Mouse (Mus musculus) midbrain, embryonic 11.5 days (tissue): ENCODE data around the gene Sox6. TPM values are rescaled to one million over a fixed set of nuclear protein-coding genes. Genes with fewer than 3 reads are reported as not detected.

Source experiments
- ATAC-seq: fragments of 200-750 bp; cut with Nextera tagmentation; 2 replicates; pipeline ENCODE4 v1.8.0; 2017; ENCODE audit warnings: moderate TSS enrichment, moderate library complexity; ENCODE audit not compliant: low FRiP score
- DNase-seq: peaks from one replicate; pipeline ENCODE4 v3.0.0; 2015; ENCODE audit warnings: low spot score; ENCODE audit errors: missing footprints
- H3K27ac ChIP-seq: fragments of 300-500 bp; sonication (generic); 2 replicates; pipeline ENCODE4 v1.5.1; 2014; ENCODE audit warnings: low read depth, low read length
- H3K27me3 ChIP-seq: fragments of 300-500 bp; sonication (generic); 2 replicates; pipeline ENCODE4 v1.6.1; 2014; ENCODE audit warnings: mild to moderate bottlenecking, low read length, moderate library complexity, mixed read lengths; ENCODE audit not compliant: control insufficient read depth, insufficient read depth
- H3K36me3 ChIP-seq: fragments of 300-500 bp; sonication (generic); 2 replicates; pipeline ENCODE4 v1.6.1; 2014; ENCODE audit warnings: mild to moderate bottlenecking, low read length, moderate library complexity, mixed read lengths; ENCODE audit not compliant: control insufficient read depth, insufficient read depth
- H3K4me1 ChIP-seq: fragments of 300-500 bp; sonication (generic); 2 replicates; pipeline ENCODE4 v1.6.1; 2014; ENCODE audit warnings: low read length; ENCODE audit not compliant: control insufficient read depth, insufficient read depth
- H3K4me2 ChIP-seq: fragments of 300-500 bp; sonication (generic); 2 replicates; pipeline ENCODE4 v1.6.1; 2014; ENCODE audit warnings: mild to moderate bottlenecking, moderate library complexity
- H3K4me3 ChIP-seq: fragments of 300-500 bp; sonication (generic); 2 replicates; pipeline ENCODE4 v1.5.1; 2014; ENCODE audit warnings: low read depth, low read length
- H3K9ac ChIP-seq: fragments of 300-500 bp; sonication (generic); 2 replicates; pipeline ENCODE4 v1.6.1; 2014; ENCODE audit warnings: low read length
- H3K9me3 ChIP-seq: fragments of 300-500 bp; sonication (generic); 2 replicates; pipeline ENCODE4 v1.6.1; 2016; ENCODE audit warnings: low read length; ENCODE audit not compliant: control insufficient read depth
- WGBS: fragments of 180-500 bp; shearing (Covaris S2); extraction: QIAGEN DNeasy Blood & Tissue Kit; methylation state at CpG from one replicate; pipeline ENCODE4 v1.1.7; 2014; 5-methylcytosine and 5-hydroxymethylcytosine counted together
- polyA plus RNA-seq: library from polyadenylated mRNA; unstranded; fragments of >200 nt; fragmentation: Nextera tagmentation; extraction: Ambion mirVana; gene quantifications from 2 replicates; pipeline ENCODE4 v1.2.1, GENCODE M21; 2014

The Sox6 gene
- polyA plus RNA-seq, 1 experiment from 2014 or later: 42.7 TPM

GRCm38 (mm10) chr7:115864411-115864810, 174.2 kb downstream of the Sox6 start:
- WGBS: 23% methylated on average over 2 of the region's 2 CpGs

GRCm38 (mm10) chr7:115859691-115860401, 178.8 kb downstream of the Sox6 start:
- H3K27ac ChIP-seq: no peak overlapping the region
- H3K9me3 ChIP-seq: no peaks in the 10 kb centered on the region
- H3K4me2 ChIP-seq: no peak overlapping the region
- ATAC-seq (no peak), DNase-seq (peak; percentile 45)
- no peak overlapping the region for H3K4me3 ChIP-seq
- H3K4me1 ChIP-seq: no peaks in the 10 kb centered on the region; the same call in 1 of the 2 replicates
- no peaks in the 10 kb centered on the region for H3K36me3 ChIP-seq
- H3K27me3 ChIP-seq: no peaks in the 10 kb centered on the region
- H3K9ac ChIP-seq: no peak overlapping the region
- WGBS: 84% methylated on average over 9 of the region's 9 CpGs

More at GRCm38 (mm10) chr7:115864411-115864810, 174.2 kb downstream of the Sox6 start:
- no peak overlapping the region for H3K9ac ChIP-seq
- peaks cover 34% of the 10 kb centered on the region for H3K4me1 ChIP-seq
- H3K4me2 ChIP-seq: no peak overlapping the region
- H3K36me3 ChIP-seq: no peaks in the 10 kb centered on the region
- no peak for ATAC-seq
- H3K9me3 ChIP-seq: no peaks in the 10 kb centered on the region
- no peak overlapping the region for H3K4me3 ChIP-seq
- H3K27me3 ChIP-seq: no peaks in the 10 kb centered on the region
- no peak overlapping the region for H3K27ac ChIP-seq
- no peak for DNase-seq

GRCm38 (mm10) chr7:115851131-115851530, 187.5 kb downstream of the Sox6 start:
- H3K9me3 ChIP-seq: no peaks in the 10 kb centered on the region
- no peaks in the 10 kb centered on the region for H3K4me1 ChIP-seq
- H3K4me2 ChIP-seq: no peak overlapping the region
- ATAC-seq (no peak), DNase-seq (no peak)
- H3K27me3 ChIP-seq: no peaks in the 10 kb centered on the region
- no peak overlapping the region for H3K27ac ChIP-seq
- WGBS: 90% methylated on average over 4 of the region's 4 CpGs
- H3K4me3 ChIP-seq: no peak overlapping the region
- H3K36me3 ChIP-seq: no peaks in the 10 kb centered on the region
- no peak overlapping the region for H3K9ac ChIP-seq

- no peaks in the 10 kb centered on the region for H3K9me3 ChIP-seq
- H3K4me2 ChIP-seq: no peak overlapping the region
- H3K9ac ChIP-seq: no peak overlapping the region
- H3K36me3 ChIP-seq: no peaks in the 10 kb centered on the region
- H3K4me1 ChIP-seq: no peaks in the 10 kb centered on the region
- no peak overlapping the region for H3K27ac ChIP-seq
- no peaks in the 10 kb centered on the region for H3K27me3 ChIP-seq
- ATAC-seq (no peak), DNase-seq (no peak)
- WGBS: 87% methylated on average over 4 of the region's 4 CpGs
- H3K4me3 ChIP-seq: no peak overlapping the region
These were observed 192.7 kb downstream of the Sox6 start for GRCm38 (mm10) chr7:115845791-115846366.

- Histone ChIP-seq H3K36me3 (no peaks in the 10 kb centered on the region), H3K9me3 (no peaks in the 10 kb centered on the region), H3K9ac (no peak overlapping the region), H3K4me2 (no peak overlapping the region), H3K27me3 (no peaks in the 10 kb centered on the region), H3K4me3 (no peak overlapping the region), H3K27ac (no peak overlapping the region), H3K4me1 (no peaks in the 10 kb centered on the region)
- no peak for DNase-seq
- WGBS: 85% methylated on average over 3 of the region's 3 CpGs
- ATAC-seq: no peak
These were observed 193.7 kb downstream of the Sox6 start for GRCm38 (mm10) chr7:115844910-115845309.

- ATAC-seq (no peak), DNase-seq (no peak)
- Histone ChIP-seq H3K36me3 (no peaks in the 10 kb centered on the region), H3K4me1 (no peaks in the 10 kb centered on the region), H3K4me2 (no peak overlapping the region), H3K27ac (no peak overlapping the region), H3K4me3 (no peak overlapping the region), H3K27me3 (no peaks in the 10 kb centered on the region), H3K9me3 (no peaks in the 10 kb centered on the region), H3K9ac (no peak overlapping the region)
- 94% methylated on average over 6 of the region's 6 CpGs for WGBS
These were observed 194.2 kb downstream of the Sox6 start for GRCm38 (mm10) chr7:115844431-115844830.

GRCm38 (mm10) chr7:115842251-115842650, 196.3 kb downstream of the Sox6 start:
- no peaks in the 10 kb centered on the region for H3K36me3 ChIP-seq
- no peaks in the 10 kb centered on the region for H3K27me3 ChIP-seq
- no peak overlapping the region for H3K27ac ChIP-seq
- H3K9ac ChIP-seq: no peak overlapping the region
- no peaks in the 10 kb centered on the region for H3K9me3 ChIP-seq
- no peak overlapping the region for H3K4me2 ChIP-seq
- no peaks in the 10 kb centered on the region for H3K4me1 ChIP-seq
- DNase-seq (no peak), ATAC-seq (no peak)
- no peak overlapping the region for H3K4me3 ChIP-seq

- no peaks in the 10 kb centered on the region for H3K9me3 ChIP-seq
- H3K4me3 ChIP-seq: no peak overlapping the region
- no peak for ATAC-seq
- no peaks in the 10 kb centered on the region for H3K27me3 ChIP-seq
- no peaks in the 10 kb centered on the region for H3K36me3 ChIP-seq
- H3K4me2 ChIP-seq: no peak overlapping the region
- H3K4me1 ChIP-seq: no peaks in the 10 kb centered on the region
- no peak overlapping the region for H3K27ac ChIP-seq
- H3K9ac ChIP-seq: no peak overlapping the region
- 75% methylated on average over 3 of the region's 3 CpGs for WGBS
- DNase-seq: no peak
These were observed 198.0 kb downstream of the Sox6 start for GRCm38 (mm10) chr7:115840613-115841012.

GRCm38 (mm10) chr7:115835005-115835404, 203.6 kb downstream of the Sox6 start:
- WGBS: 77% methylated on average over 3 of the region's 3 CpGs
- Histone ChIP-seq H3K27ac (no peak overlapping the region), H3K4me3 (no peak overlapping the region), H3K27me3 (no peaks in the 10 kb centered on the region), H3K4me2 (no peak overlapping the region), H3K9me3 (no peaks in the 10 kb centered on the region), H3K4me1 (peaks cover 8% of the 10 kb centered on the region), H3K36me3 (no peaks in the 10 kb centered on the region), H3K9ac (no peak overlapping the region)
- DNase-seq (no peak), ATAC-seq (no peak)
